Mouse (Mus musculus) erythroblast, embryonic 14.5 days (primary cell): ENCODE measurements around the gene Ust.

Source experiments
- GATA1 ChIP-seq: IDR thresholded peaks from 2 replicates; pipeline ENCODE4 v1.6.1; 2012; ENCODE audit warnings: low read length, inconsistent platforms, mixed read lengths
- TAL1 ChIP-seq: IDR thresholded peaks from 3 replicates; pipeline ENCODE4 v1.6.1; 2012; ENCODE audit warnings: low read length, inconsistent platforms, mixed read lengths

DNA sequence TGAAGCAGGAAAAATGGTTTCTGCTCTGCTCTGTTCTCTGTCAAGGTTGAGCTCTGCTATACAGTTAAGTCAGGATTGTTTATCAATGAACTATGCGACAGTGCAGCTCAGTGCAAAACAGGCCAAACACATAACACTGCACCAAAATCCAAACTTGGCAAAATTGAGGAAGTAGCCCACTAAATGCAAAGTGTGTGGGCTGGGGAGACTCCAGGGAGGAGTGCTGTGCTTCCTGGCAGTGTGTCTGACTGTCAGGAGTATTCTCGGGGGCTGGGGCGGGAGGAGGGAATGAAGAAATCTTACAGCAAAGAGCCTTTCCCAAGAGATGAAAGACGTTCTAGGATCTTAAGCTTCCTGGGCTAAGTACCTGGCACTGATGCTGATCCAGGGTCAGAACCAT, 165.1 kb downstream of the Ust start:
- TF ChIP-seq TAL1 (no peak), GATA1 (no peak)
